Mouse (Mus musculus) c-Kit-positive CD71-positive TER-119-positive erythroid progenitor cells, embryonic 14.5 days (primary cell): ENCODE results near the gene Macc1.
A peak's percentile ranks its signal among the peaks of the same experiment; 100 is the strongest.

Experiments used
- DNase-seq: peaks from one replicate; pipeline ENCODE4 v3.0.0-alpha.2; 2013; ENCODE audit warnings: low spot score

Gene Macc1

DNA sequence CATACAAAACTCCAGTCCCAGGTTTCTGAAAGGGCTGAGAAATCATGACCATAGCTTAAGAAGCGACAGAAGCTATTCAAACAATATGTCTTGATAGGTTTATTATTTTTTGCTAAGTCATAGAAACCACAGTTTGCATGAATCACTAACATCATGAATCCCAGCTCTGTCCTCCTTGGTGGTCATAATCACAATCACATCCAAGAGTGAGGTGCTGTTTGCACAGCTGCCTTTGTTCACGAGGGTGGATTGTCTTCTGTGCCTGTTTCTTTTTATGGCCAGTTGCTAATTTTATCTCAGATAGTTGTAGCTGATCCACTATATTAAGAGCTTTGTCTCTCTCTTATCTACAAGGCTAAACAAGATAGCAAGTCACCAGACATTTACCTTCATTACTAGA is 72.6 kb downstream of the Macc1 start:
- DNase-seq = no peak

DNA sequence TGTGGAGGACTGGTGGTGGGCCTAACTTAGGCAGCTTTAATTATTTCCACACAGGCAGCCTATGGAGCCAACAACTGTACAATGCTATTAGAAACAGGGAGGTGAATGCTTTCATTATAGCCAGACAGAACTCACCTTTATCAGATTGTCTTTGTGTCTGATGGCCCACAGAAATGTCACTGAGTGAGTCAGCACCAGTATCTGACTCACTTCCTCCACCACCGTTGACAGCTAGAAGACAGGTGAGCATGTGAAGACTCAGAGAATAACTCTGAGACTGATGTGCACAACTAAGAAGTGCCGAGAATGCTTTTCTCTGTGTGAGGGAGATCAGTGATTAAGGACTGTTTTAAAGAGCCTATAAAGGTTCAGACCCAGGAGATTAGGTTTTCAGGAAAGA is 73.9 kb downstream of the Macc1 start:
- no peak for DNase-seq

DNA sequence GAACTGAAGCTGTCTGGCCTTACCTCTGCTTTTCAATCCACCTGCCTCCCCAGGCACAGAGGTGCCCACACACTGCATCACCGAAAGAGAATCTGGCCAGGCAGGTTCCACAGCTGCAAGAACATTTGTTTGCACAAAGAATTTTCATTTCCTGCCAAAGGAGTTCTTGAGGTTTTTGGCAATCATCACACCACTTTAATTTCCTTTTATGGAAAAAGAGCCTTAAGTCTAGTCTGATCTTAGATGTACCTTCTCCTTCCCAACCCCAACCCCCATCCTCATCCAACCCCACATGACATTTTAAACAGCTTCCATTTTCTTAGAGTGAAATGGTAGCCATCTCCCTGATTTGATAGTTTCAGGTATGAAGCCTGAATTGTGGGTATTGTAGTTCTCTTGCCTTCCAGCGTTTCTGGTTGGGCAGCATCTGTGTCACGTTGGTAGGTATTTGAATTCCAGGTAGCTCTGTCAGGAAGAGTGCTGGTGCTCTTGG is 76.2 kb downstream of the Macc1 start:
- DNase-seq = no peak

DNA sequence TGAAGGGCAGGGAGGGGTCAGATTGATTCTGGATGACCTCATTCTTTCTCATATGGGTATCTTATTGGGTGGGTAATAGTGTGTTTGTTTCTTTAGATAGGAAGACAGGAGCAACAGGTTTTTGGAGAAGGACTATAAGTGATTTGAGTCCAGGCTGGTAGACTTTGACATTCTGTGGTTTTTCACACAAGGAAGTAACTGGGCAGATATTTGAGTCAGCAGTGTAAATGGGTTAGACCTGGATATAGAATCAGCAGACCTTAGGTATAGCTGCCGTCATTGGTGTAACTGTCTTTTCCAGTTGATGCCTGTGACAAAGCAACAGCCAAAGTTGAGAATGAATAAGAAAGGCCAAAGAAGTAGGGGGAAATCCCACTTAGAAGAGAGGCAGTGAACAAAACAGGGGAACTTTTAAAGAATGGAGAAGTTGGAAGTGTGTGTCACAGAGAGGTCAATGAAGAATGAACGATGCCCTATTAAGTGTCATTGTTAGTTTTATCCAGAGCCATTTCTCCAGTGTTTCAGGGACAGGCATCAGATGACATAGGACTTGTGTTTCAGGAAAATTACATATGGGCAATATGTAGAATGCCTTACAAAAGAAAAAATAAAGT is 84.1 kb downstream of the Macc1 start:
- no peak for DNase-seq

DNA sequence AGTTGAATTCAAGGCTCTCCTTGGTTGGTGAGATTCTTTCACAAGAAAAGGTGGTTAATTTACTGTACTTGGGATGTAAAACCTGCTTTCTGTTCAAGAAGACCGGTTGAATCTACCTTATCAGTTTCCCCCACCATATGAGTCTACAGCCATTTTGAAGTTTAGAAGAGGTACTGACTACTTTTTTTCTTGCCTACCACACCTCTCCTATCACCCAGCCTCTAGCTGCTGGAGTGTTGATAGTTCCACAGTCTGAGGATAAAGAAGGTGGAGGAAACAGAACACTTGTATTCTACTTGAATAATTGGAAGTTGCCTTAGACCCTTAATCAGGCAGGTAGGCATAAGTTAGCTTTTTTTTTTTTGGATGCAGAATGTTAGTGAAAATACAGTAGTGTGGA is 88.2 kb downstream of the Macc1 start:
- DNase-seq = no peak

DNA sequence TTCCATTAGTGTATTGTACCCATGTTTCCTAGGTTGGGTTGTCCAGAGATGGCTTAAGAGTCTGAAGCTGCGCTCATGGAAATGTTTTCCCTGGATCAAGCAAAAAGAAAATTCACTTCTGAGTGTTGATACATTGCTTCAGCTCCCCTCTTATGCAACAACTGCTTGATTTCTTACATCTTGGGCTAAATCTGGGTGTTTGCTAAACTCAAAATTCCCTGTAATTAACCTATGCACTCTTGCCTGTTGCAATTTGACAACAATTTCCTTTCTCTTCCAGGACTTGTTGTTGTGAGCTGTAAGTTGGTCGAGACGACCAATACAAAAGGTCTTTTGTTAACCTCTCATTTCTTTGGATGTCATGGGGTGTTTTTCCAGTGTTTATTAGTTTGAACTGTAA is 88.7 kb downstream of the Macc1 start:
- no peak for DNase-seq

DNA sequence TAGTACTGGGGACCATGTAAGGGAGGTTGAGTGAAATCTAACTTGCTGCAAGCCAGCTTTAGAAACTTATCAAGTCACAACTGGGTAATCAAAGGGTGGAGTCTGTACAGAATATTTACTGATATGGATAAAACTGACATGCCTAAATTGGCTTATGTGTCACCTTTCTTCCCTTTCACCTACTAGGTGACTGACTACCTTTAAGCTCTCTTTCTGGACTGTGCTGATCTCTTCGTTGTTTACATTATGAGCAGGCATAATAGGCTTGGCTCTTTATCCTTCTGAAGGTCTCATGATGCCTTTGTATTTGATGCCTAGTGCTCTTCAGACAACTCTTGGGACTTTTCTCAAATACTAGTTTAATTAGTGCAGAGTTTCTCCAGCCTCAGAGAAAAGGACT is 90.7 kb downstream of the Macc1 start:
- no peak for DNase-seq

DNA sequence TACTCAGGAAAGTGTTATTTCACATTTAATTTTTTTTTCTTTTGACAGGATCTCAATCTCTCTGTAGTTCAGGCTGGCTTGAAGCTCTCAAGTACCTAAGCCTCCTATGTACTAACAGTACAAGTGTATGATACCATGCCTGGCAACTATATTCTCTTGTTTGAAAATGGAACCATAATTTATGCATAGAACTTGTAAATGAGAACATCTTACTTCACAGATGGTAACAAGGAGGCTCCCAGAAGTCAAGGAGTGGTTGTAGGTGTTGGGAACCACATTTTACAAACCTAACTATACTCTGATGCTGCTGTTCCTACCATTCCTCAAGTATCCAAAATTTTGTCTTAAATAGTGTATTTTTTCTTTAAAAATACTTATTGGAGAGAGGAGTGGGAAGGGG is 96.5 kb downstream of the Macc1 start:
- no peak for DNase-seq

DNA sequence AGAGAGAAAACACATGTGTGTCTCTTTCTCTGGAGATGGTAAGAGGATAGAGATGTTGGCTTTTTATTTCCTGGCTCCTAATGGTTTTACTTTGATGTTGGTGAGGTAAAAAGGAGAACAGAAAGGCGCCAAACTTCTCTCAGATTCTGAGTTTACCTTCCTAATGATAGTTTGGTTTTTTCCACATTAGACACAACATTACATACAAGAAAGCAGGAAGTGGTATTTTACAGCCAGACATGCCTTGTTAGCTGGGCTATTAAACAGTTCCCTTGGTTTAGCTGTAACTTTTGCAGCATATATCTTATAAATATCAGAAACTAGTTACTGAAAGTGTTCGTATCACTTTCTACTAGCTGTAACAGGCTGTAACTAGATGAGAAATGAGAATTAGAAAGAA is 96.9 kb downstream of the Macc1 start:
- DNase-seq = no peak

DNA sequence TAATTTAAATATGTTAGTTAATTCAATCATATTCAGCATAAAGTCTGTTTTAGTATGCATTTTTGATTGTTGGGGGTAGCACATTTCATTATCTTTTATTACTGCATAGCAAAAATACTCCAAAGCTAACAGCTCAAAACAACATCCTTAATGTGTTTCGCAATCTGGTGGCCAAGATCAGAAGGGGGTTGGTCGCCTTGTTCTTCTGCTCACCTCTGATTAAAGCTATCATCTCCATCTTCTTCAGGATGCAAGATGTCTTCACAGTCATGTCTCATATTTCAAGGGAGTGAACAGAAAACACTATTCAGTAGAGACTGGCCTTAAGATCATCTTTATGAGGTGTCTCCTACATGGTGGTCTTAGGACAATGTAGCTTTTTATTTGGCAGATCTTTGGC is 97.9 kb downstream of the Macc1 start:
- no peak for DNase-seq

DNA sequence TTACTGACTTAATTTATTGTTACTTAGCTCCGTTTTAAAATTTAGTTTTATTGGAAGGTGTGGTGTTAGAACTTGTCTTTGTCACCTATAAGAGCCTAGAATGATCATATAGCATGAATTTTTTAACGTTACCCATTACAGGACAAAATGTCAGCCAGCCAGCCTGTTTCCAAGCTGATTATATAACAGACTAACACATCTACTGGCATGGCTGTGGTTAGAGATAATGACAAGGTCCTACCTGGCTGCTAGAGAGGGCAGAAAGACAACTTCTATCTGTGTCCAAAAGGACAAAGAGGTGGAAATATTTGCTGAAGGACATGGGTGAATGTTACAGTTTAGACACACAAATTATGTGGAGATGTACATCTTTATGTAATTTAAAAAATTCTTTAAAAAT is 101.8 kb downstream of the Macc1 start:
- DNase-seq = no peak

DNA sequence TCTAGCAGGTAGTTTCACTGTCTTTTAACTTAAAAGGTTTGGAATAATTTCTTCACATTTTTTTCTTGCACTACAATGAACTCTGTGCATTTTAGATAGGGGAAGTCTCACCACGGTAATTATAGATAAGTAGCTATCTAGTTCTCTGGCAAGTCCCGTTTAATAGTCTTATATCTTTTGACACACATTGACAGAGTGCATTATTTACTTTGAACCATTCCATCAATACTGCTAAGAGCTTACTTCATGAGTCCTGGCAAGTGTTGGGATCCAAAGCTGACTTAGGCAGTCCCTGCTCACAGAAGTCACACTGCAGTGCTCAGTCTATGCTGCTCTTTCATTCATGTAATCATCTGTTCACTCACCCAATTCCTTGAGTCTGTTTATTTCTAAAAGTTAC is 111.7 kb downstream of the Macc1 start:
- peak; percentile 31 for DNase-seq

DNA sequence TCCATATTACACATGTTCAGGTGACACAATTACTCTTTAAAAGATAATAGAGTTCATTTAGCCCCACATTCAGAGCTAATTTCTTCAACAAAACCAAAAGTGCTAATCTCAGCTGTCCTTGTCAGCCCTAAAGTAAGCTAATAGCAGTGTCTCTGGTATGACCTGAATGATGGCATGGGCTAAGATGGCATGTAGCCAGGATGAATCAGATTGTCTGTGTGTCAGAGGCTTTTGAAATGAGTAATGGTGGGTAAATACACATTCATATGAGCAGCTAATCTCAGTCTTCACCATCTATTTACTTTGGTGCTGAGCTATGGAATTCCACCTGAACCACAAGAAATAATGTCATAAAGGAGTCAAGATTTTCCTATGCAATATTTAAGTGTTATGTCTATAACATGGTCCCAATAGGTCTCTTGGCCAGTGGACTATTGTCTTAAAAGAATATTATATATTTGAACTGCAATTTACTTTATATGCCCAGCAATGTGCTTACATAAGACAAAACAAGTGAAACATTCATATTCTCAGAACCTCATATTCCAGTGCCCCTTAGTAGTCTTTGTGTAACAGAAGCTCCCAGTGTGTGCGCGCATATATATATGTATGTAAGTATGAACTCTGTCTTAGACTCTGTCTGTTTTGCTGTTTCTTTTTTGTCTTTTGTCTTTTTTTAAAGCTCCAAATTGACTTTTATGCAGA is 112.3 kb downstream of the Macc1 start:
- no peak for DNase-seq

DNA sequence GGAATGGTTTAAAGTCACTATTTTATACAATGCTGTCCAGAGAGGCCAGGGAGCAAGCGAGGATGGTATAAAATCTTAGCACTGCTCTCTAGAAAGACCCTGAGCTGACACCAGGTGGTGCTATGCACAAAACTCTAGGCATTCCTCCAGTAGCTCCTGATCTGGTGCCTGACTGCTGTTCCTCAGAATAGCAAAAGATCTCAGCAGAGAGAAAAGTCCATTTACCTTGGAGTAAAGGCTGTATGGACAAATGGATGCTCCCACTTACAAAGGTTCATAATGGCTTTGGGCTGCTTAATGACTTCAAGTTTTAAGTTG is 112.8 kb downstream of the Macc1 start:
- DNase-seq = peak; percentile 39

DNA sequence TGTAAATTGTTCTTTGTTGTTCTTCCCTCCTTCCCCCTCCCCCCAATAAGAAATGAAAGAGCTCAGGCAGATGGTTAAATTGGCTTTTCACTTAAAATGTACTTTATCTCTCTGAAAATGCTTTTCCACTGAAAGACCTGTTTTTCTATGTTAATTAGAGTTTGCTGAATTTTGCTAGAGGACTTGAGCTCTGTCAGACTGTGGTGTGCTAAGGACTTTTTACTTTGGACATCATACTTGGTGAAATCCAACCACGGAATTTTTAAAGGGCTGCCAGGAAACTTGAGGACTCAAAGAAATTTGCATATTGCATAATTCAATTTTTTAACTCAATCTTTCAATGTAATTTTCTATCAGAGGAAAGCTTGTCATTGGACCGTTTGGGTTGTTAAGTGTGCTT is 126.7 kb downstream of the Macc1 start:
- DNase-seq = no peak

DNA sequence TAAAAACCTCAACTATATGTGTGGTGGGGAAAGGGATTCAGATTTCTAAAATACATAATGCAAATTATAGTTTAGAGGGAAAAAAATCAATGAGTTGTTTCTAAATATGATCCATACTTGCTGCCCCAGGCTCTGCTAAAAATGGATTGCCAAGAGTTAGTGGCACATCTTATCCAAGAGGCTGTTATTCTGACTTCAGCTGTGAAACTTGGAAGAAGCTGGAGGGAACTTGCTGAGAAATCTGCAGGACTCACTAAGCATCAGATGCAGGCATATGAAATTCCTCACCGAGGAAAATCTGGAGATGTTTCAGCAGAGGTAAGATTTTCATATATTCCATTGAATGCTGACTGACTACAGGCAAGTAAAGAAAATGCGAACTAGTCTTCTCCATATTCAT is 136.0 kb downstream of the Macc1 start:
- no peak for DNase-seq

DNA sequence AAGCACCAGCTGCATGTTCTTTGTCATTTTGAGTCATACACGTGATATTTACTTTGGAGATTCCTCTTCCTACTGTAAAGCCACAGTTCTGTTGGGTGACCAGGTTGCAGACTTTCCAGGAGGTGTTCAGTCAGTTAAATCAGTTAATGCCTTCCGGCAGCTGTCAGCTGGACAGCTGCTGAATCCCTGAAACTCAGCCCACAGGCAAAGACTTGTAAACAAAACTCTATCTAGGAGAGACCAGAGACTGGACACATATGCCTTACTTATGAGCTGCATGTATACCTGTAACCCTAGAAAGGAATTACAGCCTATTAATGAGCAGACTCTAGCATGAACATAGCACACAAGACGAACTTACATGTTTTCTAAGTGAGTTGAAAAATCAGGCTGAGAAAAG is 137.2 kb downstream of the Macc1 start:
- no peak for DNase-seq

DNA sequence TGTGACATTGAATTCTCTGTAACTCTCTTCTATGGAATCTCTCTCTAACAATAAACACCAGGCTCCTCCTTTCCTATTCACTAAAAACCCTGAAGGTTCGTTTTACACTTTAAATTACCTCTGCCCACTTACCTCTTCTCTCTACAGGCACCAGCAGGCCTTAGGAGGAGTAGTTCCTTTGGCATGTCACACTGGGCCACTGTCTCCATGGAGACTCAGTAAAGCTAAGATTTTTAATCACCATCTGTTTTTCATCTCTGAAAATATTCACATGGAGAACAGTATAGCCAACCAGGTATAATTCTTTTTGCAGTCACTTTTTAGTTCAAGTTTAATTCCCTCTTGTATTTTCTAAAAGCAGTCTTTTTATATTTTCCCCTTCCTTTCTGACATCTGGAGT is 140.0 kb downstream of the Macc1 start:
- DNase-seq = no peak

DNA sequence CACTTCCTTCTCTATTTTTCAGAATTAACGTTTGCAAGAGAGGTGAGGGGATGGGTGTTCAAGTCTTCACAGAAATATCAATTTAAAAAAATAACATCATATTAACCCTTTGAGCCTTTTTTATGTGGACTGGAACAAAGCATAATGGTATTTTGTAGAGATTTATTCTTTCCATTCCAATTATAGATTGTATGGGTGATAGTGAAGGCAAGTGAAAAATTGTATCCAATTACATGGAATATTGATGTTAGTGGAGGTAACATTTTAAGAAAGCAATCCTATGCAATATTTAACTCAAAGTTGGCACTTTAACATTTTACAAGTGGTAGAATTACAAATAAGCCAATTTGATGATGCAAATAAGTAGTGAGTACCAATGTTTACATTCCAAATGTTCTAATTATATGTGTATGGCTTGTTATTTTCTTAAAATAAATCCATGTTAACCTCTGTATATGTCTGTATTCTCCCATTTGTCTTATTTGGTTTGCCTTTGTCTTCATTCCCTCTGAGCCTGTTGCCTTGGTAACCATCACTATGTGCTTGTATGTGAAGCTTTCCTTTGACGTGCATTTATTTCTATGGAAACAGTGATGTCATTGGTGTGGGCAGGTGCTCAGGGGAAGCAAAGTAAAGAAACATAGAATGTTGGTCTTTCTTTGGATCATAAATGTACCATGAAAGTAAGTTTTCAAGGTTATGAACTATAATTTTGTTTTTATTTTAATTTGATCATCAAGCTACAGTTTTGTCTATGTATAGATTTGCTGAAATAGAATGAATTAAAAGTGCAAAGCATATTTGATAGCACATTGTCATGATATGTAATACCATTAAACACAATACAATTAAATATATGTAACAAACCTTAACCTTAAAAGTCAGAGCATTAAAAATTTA is 150.2 kb downstream of the Macc1 start:
- no peak for DNase-seq

DNA sequence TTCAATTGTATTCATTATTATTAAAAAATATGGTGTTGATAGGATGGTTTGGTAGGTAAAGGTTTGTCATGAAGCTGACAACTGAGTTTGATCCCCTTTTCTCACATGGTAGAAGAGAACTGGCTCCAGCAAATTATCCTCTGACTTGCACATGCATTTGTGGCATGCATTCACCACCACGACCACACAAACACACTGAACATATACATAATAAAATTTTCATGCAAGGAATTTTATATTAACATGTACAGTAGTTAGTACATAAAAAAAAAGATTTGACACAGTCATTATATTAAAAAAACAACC is 150.8 kb downstream of the Macc1 start:
- no peak for DNase-seq

DNA sequence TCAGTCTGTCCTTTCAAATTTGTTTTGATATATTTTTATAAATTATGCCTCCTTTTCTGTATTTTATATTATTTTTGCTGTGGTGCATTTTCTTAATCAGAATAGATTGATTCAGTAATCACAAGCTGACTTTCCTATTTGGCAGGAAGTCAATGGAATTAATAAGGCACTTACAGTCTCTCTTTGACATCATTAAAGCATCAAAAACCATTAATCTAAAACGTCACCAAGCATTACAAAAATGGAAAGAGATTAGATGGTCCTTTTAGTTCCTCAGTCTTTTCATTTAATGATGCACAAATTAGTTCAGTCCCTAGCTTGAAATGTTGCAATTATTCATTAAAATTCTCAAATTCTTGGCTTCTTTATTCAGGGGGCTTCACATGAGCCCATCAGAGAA is 153.6 kb downstream of the Macc1 start:
- DNase-seq = no peak

DNA sequence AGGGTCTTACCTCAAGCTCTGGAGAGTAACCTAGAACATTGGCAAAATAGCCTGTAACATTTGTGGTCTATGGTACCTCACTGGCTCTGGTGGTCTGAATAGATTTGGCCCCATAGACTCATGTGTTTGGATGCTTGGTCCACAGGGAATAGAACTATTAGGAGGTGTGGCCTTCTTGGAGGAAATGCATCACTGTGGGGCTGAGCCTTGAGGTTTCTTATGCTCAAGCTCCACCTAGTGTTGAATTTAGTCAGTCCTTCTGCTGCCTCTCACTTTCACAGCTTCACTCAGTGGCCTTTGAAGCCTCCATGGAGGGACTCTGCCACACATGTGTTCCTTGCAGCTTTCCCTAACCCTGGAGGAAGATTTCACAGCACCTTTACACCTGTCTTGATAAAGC is 156.2 kb downstream of the Macc1 start:
- peak; percentile 9 for DNase-seq

DNA sequence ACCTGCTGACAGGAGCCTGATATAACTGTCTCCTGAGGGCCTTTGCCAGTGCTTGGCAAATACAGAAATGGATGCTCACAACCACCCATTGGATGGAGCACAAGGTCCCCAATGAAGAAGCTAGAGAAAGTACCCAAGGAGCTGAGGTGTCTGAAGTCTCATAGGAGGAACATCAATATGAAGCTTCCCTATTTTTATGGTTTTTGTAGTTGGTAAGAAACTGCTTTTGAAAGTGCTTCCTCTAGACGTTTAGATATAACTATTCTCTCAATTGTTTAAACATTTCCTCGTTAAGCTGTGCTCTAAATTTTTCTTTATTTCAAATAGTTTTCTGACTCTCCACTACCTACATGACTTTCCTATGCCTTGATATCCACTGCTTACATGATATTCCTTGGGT is 169.2 kb downstream of the Macc1 start:
- no peak for DNase-seq
